Mouse (Mus musculus) splenic B cell, adult 2 months (primary cell): Measurements from ENCODE around the gene Gm21988.

Experiments
- DNase-seq: peaks from one replicate; pipeline ENCODE4 v3.0.0-alpha.2; 2011; ENCODE audit warnings: low read depth, low spot score
- H3K27me3 ChIP-seq: 2 replicates; pipeline ENCODE4 v1.6.1; 2012; ENCODE audit warnings: mild to moderate bottlenecking, low read length, moderate library complexity, mixed read lengths; ENCODE audit not compliant: control insufficient read depth, poor library complexity, insufficient read depth, severe bottlenecking
- H3K36me3 ChIP-seq: 2 replicates; pipeline ENCODE4 v1.6.1; 2012; ENCODE audit warnings: mild to moderate bottlenecking, low read length, moderate library complexity, mixed read lengths; ENCODE audit not compliant: control insufficient read depth, poor library complexity, insufficient read depth, severe bottlenecking

Gene Gm21988

DNA sequence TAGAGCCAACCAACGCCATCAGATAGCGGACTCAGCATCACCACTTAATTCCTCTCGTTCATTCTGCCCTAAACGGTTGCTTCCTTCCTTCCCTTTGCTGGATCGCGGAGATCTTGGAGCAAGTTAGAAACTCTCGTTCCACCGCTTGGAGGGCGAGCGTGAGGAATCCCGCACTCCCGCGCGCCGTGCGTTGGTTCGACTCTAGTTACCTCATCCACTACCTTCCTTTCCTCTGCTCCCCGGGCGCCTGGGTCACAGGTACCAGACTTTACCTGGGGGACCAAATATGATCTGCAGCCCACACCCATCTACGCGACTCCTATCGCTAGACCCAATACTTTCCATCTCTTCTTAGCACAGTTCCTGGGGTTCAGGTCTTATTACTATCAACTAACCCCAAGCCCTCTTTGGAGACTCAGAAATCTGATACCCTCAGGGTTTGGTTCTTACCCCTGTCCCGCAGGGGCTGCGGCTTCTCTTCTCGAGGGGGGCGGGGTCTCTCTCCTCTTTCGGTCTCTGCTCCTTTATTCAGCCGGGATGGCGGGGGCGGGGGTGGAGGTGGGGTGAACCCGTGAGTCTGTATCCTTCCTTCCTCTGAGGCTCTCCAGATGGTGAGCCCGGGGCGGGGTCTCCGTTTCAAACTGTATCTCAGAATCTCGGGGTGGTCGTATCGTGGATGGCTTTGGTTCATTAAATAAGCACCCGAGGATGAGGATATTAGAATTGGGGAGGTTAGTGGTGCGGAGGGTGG, 10.2 kb downstream of the Gm21988 start, which contains the start of gene Bcl6b:
Bcl6b (minus strand) TSS at position 539 of the 751 bp plus-strand sequence.
- Histone ChIP-seq H3K36me3 (no peaks in the 10 kb centered on the region), H3K27me3 (no peaks in the 10 kb centered on the region)
- peak; percentile 34 for DNase-seq

DNA sequence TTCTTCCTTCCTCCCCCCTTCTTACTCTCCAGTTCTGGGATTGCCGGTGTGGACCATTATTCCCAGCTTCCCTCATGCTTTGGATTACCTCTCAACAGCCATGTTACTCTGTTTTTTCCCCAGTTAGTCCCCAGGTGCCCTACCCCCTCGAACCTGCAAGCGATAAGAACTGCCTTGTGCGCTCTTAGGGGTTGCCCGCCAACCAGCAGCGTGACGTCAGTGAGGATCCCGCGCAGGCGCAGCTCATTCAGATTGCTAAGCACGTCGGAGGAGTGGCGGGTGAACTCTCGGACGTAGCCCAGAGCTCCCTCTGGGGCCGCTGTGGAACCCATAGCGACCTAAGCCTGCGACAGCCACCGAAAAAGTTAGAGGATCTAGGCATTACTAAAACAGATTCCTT, 10.8 kb downstream of the Gm21988 start:
- peak; percentile 95 for DNase-seq
- no peaks in the 10 kb centered on the region for H3K27me3 ChIP-seq
- no peaks in the 10 kb centered on the region for H3K36me3 ChIP-seq

DNA sequence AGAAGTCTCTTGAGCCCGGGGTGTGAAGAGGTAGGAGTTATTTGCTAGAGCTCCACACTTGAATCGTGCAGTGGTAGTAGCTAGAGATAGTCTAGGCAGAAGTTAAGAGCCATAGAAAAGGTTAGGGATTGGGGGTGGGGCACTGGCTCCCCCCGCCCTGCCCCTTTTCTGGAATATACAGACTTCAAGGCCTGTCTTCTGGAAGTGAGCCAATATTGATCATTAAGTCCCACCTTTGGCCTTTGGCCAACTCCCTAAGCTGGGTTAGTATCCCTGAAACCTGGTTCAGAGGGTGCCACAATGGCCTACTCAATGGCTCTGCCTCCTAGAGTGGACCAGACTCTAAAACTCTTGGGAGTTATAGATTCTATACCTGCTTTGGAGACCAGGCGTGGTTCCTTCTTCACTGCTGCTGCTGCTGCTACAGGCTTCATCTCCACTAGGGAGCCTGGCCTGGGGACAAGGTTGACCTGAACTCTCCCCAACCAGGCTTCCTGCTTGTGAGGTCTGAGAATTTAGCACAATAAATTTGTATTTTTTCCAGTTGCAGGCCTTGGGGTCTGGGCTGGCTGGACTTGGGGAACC, 11.9 kb downstream of the Gm21988 start:
- Histone ChIP-seq H3K36me3 (no peaks in the 10 kb centered on the region), H3K27me3 (no peaks in the 10 kb centered on the region)
- DNase-seq = no peak

DNA sequence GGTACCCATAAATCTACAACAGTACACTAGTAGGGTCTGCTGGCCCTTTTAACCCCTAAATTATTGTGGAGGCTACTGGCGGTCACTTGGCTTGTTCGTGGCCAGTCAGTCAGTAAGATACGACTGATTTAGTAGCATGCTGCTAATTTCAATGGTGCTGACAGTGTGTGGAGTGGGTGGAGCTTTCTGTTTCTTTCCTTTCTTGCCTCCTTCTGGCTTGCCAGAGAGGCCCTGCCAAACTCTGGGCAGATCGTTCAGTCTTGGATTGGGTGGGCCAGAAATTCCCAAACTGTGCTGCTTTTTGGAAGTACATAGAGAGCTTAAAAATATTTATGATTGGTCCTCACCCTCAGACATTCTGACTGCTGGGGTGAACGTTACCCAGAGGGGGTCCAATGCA, 12.5 kb downstream of the Gm21988 start:
- no peaks in the 10 kb centered on the region for H3K36me3 ChIP-seq
- DNase-seq = no peak
- no peaks in the 10 kb centered on the region for H3K27me3 ChIP-seq

DNA sequence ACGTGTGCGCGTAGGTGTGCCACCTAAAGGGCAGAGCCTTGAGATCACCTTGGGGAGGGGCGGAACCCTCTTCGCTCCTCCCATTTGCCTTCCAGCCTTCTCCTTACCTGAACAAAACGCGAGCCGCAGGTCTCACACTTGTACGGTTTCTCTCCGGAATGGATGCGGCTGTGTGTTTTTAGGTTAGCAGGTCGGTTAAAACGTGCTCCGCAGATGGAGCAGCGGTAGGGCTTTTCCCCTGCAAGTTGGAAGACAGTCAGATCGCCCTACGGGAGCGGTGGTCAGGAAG, 13.1 kb downstream of the Gm21988 start:
- Histone ChIP-seq H3K36me3 (no peaks in the 10 kb centered on the region), H3K27me3 (no peaks in the 10 kb centered on the region)
- no peak for DNase-seq

DNA sequence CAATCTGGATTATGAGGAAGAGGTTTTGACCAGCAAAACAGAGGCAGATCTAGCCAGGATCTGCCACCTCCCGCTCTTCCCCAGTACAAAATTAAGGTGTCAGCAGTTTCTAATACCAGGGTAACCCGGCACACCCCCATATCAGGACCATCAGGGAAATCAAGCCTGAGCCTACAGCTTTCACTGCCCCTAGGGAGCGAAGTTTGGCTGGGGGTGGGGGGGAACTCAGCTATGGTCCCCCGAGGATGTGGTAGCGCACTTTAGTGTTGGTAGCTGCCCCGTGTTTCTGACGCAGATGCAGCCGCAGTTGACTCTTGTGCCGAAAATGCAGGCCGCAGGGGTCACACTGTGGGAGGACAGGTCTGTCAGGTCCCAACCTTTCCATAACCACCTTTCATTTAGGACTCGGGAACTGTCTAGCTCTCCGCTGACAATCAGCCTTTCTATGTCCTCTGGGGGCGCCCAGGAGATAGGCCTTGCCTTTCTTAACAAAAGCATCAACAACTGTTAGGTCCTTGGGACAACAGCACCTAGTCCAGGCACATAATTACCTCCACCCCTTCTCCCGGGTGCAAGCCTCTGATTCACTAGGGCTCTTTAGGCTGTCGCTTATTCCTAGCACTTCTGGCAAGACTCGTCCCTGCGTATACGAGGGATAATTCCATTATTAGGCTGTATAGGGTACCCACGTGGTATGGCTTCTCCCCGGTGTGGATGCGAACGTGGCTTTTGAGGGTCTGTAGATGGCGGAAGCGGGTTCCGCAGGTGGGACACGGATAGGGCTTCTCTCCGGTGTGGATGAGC, 13.6 kb downstream of the Gm21988 start:
- DNase-seq = no peak
- Histone ChIP-seq H3K36me3 (no peaks in the 10 kb centered on the region), H3K27me3 (no peaks in the 10 kb centered on the region)

DNA sequence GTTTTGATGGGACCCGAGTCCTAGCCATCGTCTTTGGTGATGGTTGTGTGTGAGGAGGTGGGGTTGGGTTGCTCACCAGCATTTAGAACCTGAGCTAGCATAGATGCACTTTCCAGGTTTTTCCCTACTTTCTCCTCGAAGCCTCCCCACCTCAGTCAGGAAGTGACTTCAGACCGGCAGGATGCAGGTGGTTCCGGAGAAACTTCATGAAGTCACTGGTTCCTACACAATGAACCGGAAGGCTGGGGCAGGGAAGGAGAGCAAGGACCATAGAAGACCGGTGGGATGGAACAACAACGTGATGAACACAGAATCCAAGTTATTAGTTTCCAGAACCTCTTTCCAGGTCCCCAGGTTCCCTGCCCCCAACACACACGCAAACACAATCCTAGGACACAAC, 15.9 kb downstream of the Gm21988 start:
- no peak for DNase-seq
- H3K27me3 ChIP-seq = no peaks in the 10 kb centered on the region
- H3K36me3 ChIP-seq = no peaks in the 10 kb centered on the region

DNA sequence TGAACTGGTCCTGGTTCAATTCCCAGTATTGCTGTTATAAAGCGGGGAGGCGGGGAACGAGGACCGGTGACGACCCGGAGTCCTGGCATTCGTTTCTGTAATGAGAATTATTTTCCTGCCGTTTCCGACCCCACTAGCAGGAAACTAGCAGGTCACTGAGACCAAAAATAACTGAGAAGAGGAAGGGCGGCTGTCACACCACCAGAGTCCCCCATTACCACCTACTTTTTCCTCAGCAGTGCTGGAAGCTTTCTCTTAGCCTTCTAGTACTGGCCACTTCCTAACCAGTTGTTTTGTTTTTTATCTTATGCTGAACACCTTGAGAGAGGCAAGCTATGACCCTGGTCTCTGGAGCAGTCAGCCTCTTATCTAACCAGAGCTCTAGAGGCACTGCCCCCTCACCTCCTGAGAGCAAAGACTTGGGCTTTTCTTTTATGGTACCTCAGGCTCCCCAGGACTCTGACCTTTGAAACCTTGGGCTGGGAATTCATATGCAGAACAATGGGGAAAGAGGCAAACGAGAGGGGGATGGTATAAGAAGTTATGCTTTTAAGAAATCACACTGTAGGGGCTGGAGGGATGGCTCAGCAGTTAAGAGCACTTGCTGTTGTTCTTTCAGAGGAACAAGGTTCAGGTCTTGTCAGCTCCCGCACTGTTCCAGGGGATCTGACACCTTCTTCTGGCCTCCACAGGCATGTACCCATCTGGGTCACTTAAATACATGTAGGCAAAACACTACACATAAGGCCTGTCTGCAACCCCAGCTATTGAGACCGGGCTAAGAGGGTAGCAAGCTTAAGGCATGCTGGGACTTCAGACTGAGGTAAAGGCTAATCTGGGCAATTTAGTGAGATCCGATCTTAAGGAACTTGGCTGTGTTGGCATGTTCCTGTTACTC, 17.8 kb downstream of the Gm21988 start:
- no peaks in the 10 kb centered on the region for H3K36me3 ChIP-seq
- no peak for DNase-seq
- H3K27me3 ChIP-seq = no peaks in the 10 kb centered on the region

DNA sequence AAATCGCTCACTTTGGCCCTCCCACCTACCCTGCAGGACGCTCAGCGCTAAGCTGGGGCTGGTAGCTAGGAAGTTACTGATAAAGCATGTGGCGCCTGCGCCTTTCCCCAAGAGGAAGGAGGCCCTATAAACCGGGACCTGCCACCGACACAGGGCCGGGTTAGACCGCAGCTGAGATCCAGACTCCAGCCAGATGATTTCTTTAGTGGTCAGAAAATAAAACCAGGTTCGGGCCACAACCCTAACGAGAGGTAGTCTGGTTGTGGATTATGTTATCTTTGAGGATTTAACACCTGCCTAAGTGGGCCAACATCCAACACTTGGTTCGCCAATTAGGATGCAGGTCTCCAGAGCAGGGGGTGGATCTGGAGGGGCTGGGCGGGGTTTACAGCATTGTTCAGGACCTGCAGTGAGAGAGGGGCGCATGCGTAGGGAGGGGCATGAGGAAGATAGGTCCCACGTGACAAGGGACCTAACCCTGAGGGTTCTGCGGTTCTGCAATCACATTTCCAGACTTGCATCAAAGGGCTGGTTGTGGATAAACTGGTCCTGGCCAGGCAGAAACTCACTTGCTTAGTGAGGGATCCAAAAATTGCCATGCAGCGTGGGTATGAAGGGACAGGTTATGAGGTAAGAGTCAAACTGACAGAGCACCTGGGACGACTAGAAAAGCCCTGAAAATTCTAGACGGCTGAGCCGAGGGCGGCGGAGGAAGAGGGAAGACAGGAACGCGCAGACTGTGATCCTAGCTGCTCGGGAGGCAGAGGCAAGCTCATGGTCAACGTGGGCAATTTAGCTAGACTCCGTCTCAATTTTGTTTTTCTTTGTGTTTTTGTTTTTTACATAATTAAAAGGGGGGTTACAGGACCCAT, 18.7 kb downstream of the Gm21988 start, which contains the start of gene Slc16a13:
Slc16a13 (minus strand) TSS at position 334 of the 872 bp plus-strand sequence.
- Histone ChIP-seq H3K36me3 (no peaks in the 10 kb centered on the region), H3K27me3 (no peaks in the 10 kb centered on the region)
- DNase-seq = peak; percentile 96

DNA sequence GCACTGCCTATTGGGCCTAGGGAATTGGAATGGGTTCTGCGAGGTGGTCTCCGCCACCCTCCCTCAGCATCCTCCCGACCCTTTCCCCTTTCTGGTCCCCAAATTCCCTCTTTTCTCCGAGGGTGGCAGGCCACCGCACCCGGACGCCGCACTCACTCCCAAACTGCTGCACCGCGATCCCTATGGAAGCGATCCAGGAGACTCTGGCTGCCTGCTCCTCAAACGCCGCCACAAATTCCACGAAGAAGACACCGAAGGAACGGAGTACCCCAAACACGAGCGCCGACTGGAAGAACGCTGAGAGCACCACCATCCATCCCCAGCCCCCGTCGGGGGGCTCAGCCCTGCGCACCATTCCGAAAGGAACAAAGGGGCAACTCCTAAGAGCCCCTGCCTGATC, 19.3 kb downstream of the Gm21988 start:
- DNase-seq = no peak
- no peaks in the 10 kb centered on the region for H3K36me3 ChIP-seq
- H3K27me3 ChIP-seq = no peaks in the 10 kb centered on the region

DNA sequence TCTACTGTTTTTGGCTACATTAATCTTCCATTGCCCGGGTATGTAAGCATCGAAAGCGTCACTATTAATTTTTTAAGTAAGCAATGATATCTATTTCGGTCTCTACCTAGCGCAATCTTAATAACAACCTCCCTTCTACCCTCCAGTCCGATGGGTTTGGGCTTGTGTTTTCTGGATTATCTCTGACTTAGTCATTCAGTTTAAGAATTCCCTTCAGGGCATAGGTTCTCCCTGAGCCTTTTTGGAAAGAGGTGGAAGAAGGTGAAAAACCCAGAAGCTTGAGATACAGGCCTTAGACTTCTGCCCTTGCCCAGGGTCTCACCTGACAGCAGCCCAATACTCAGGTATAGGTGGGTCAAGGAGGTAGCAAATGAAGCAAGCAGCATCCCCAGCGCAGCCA, 19.8 kb downstream of the Gm21988 start:
- Histone ChIP-seq H3K36me3 (no peaks in the 10 kb centered on the region), H3K27me3 (no peaks in the 10 kb centered on the region)
- no peak for DNase-seq

DNA sequence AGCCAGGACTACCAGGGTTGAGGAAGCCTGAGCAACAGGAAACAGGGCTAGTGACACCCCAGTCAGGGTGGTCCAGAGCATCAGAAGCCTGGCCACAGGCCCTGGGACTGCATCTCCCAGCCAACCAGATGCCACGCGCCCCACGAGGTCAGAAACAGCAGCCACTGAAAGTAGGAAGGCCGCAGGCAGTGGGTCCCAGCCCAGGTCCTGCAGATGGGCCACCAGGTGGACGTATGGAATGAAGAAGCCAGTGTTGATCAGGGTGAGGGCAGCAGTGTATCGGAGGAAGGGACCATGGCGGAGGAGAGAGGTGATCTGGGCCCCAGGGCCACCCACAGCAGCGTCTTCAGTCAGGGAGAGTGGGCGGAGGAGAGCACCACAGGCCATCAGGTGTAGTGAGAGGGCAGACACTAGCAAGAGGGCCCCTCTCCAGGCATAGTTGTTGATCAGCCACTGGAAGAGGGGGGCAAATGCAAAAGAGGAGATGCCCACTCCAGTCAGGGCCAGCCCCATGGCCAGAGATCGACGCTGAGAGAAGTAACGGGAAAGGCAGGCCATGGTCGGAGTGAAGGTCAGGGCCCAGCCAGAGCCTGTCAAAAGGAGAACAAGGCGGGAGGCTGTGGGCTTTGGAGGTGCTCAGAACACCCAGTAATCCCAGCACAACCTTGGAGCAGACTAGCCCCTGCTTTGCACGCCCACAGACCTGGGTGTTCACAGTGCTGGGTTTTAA, 20.7 kb downstream of the Gm21988 start:
- no peak for DNase-seq
- Histone ChIP-seq H3K36me3 (no peaks in the 10 kb centered on the region), H3K27me3 (peaks cover 3% of the 10 kb centered on the region)

DNA sequence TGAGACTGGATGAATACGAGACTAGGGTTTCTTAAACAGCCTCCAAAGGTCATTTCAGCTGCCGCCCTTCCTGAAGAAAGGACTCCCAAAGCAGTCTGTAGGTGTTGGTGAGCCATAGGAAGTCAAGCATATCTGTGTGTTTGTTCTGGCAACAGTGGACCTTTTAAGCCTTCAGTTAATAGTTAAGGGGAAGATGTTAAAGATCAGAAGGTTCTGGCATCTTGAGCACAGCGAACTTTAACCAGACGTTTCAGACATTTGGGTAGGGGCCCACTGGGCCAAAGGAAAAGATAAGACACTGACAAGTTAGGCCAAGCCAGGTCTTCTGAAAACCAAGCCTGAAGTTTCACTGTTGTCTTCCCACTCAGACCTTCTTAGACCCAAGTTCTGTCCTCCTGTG, 21.6 kb downstream of the Gm21988 start:
- peaks cover 3% of the 10 kb centered on the region for H3K27me3 ChIP-seq
- no peaks in the 10 kb centered on the region for H3K36me3 ChIP-seq
- no peak for DNase-seq
